19 mouse cellular contexts compared by ENCODE assay signal in the genomic region with DNA sequence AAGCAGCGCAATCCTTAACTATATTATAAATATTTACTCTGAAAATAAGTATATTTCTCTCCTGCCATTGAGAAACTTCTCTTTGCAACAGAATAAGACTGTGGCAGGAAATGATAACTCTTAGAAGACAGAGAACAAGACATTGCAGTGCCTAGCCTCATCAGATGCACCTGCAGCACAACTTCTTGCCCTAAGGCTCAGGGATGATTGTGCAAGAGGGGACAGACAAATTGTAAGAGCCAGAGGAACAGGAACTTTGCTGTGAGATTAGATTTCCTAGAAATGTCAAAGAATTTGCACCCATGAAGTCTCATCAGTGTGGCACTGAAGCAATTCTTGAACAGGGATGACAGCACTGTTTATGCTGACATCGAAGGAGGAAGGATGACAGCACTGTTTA.
"Had no signal": no experiment of that assay in that cellular context is flagged by ENCODE, and none has a peak within 500 bp of the region (broad histone marks: within the 10 kb centered on the region; RNA-seq: fewer than 3 reads in every experiment).

No protein-coding gene starts in this region.

- ATAC-seq: midbrain, embryonic 16.5 days had no signal

- H3K4me3 ChIP-seq: midbrain, embryonic 10.5 days; midbrain, embryonic 12.5 days; myocyte; neural tube, embryonic 13.5 days; neural tube, embryonic 15.5 days had no signal

- H3K27ac ChIP-seq: midbrain, embryonic 10.5 days; midbrain, embryonic 12.5 days; neural tube, embryonic 13.5 days; neural tube, embryonic 15.5 days had no signal

- H3K4me1 ChIP-seq: midbrain, embryonic 10.5 days; midbrain, embryonic 12.5 days; neural tube, embryonic 13.5 days; neural tube, embryonic 15.5 days had no signal

- DNase-seq: lung, adult 18-20 months; lung, embryonic 14.5 days; lung, postnatal 10 days; lung, postnatal 4 days; midbrain, embryonic 14.5 days; retina, postnatal 1 day; right cerebral cortex, adult 18-20 months; right cerebral cortex, postnatal 25 days; right cerebral cortex, postnatal 4 days; spleen, adult 18-20 months; thymus, adult 2 months; thymus, postnatal 25 days; thymus, postnatal 4 days had no signal
